Mouse (Mus musculus): ENCODE measurements at regions not wholly inside any gene's neighbourhood (a gene's known extent, or its start where the extent isn't known, plus 50 kb on each side); places are given as distances from the start of the nearest gene placed in this dataset.

GRCm38 (mm10) chr7:63992155-63992554 lies 53.4 kb upstream of the Klf13 start:
- TF ChIP-seq CTCF (IDR thresholded peaks at IDR 0.05; ENCODE audit: control insufficient read depth, insufficient read depth, insufficient replicate concordance, low read depth, low read length), result no peak
- TF ChIP-seq POLR2A (IDR thresholded peaks at IDR 0.05; ENCODE audit: control insufficient read depth, low read depth, low read length), result no peak

Data from testis, adult 2 months (tissue).